In genomic region chr17:27349911-27350310, GRCm38 (mm10) we compare ENCODE assay signal across 21 mouse cellular contexts.
A peak's percentile ranks its signal among the peaks of the same experiment; 100 is the strongest.
DNase-seq lines count a peak whose midpoint lies in the region; ATAC-seq and TF ChIP-seq lines count a peak whose summit lies in the region.
"Had no signal": no experiment of that assay in that cellular context is flagged by ENCODE, and none has a peak within 500 bp of the region (broad histone marks: within the 10 kb centered on the region; RNA-seq: fewer than 3 reads in every experiment).

No protein-coding gene starts in this region.

- no peak overlapping the region for H3K4me3 ChIP-seq in testis, adult 2 months (ENCODE audit: control insufficient read depth, low read depth, low read length)
- H3K4me3 ChIP-seq in stomach, postnatal 0 days (ENCODE audit: low read depth, low read length) = no peak overlapping the region
- H3K4me3 ChIP-seq: forebrain, embryonic 10.5 days; forebrain, embryonic 13.5 days; hindbrain, embryonic 12.5 days; hindbrain, embryonic 15.5 days had no signal

- 83% methylated on average over 9 of the region's 9 CpGs for WGBS in stomach, postnatal 0 days

- peaks cover 3% of the 10 kb centered on the region for H3K4me1 ChIP-seq in testis, adult 2 months (ENCODE audit: control insufficient read depth, insufficient read depth, low read length)
- no peaks in the 10 kb centered on the region for H3K4me1 ChIP-seq in stomach, postnatal 0 days (replicated peaks; ENCODE audit: control insufficient read depth, insufficient read depth)
- H3K4me1 ChIP-seq: forebrain, embryonic 13.5 days; hindbrain, embryonic 15.5 days had no signal

- peak; percentile 30; the same call in 1 of the 2 replicates for TF ChIP-seq POLR2A in testis, adult 2 months (IDR thresholded peaks at IDR 0.05; ENCODE audit: control insufficient read depth, low read depth, low read length)

- H3K4me2 ChIP-seq in stomach, postnatal 0 days (replicated peaks; ENCODE audit: low read depth) = no peak overlapping the region
- H3K4me2 ChIP-seq: forebrain, embryonic 13.5 days; heart, embryonic 11.5 days; hindbrain, embryonic 12.5 days; hindbrain, embryonic 15.5 days had no signal

- peaks cover 3% of the 10 kb centered on the region; the same call in 1 of the 2 replicates for H3K36me3 ChIP-seq in testis, adult 2 months (ENCODE audit: control insufficient read depth, insufficient read depth, low read length)
- H3K36me3 ChIP-seq in stomach, postnatal 0 days (ENCODE audit: control insufficient read depth, insufficient read depth, low read length) = no peaks in the 10 kb centered on the region
- H3K36me3 ChIP-seq: forebrain, embryonic 10.5 days; hindbrain, embryonic 12.5 days; hindbrain, embryonic 15.5 days had no signal

- no peak for DNase-seq in testis, postnatal 14 days (ENCODE audit: low spot score)
- DNase-seq in stomach, postnatal 0 days (ENCODE audit: low spot score) = peak; percentile 56
- no peak for DNase-seq in lung, postnatal 4 days
- DNase-seq in MN1 (ENCODE audit: low spot score) = no peak
- DNase-seq: adrenal gland, postnatal 10 days; adrenal gland, postnatal 36 days; cerebellum, adult 18-20 months; cerebellum, adult 9-10 months; gastrocnemius, postnatal 10 days; gastrocnemius, postnatal 36 days; heart, adult 11 months had no signal

- 0 out of 2 replicates have a peak, but pooled peaks have one; percentile 9 for ATAC-seq in megakaryocyte progenitor cell, adult 5-6 weeks (replicated peaks; ENCODE audit: poor library complexity)
- peak; percentile 84; the same call in 1 of the 2 replicates for ATAC-seq in stomach, postnatal 0 days (ENCODE audit: low FRiP score, low TSS enrichment)
- ATAC-seq: CD4-positive, CD25-positive, alpha-beta regulatory T cell, adult 4 months; forebrain, embryonic 13.5 days; forebrain, embryonic 16.5 days; Patski had no signal

- H3K27ac ChIP-seq in testis, adult 2 months (ENCODE audit: control insufficient read depth, insufficient read depth, low read depth, low read length) = peak overlapping the region; percentile 18; the same call in 1 of the 2 replicates
- H3K27ac ChIP-seq in stomach, postnatal 0 days (replicated peaks) = 0 out of 2 replicates have a peak overlapping the region, but pooled peaks have one; percentile 71
- H3K27ac ChIP-seq: forebrain, embryonic 10.5 days; forebrain, embryonic 13.5 days; hindbrain, embryonic 12.5 days; hindbrain, embryonic 15.5 days had no signal

- TF ChIP-seq CTCF in testis, adult 2 months (IDR thresholded peaks at IDR 0.05; ENCODE audit: control insufficient read depth, insufficient read depth, insufficient replicate concordance, low read depth, low read length) = no peak
- TF ChIP-seq CTCF in stomach, postnatal 0 days (IDR thresholded peaks at IDR 0.05; ENCODE audit: low read depth) = peak; percentile 49

- H3K9me3 ChIP-seq in stomach, postnatal 0 days (ENCODE audit: control insufficient read depth, low read length) = no peaks in the 10 kb centered on the region
- H3K9me3 ChIP-seq: forebrain, embryonic 10.5 days; forebrain, embryonic 13.5 days; hindbrain, embryonic 12.5 days; hindbrain, embryonic 15.5 days had no signal

- no peak overlapping the region for H3K9ac ChIP-seq in stomach, postnatal 0 days (ENCODE audit: low read length)
- H3K9ac ChIP-seq: forebrain, embryonic 13.5 days; hindbrain, embryonic 12.5 days; hindbrain, embryonic 15.5 days had no signal

- TF ChIP-seq EP300 in stomach, postnatal 0 days (optimal IDR thresholded peaks at IDR 0.05) = no peak

- no peaks in the 10 kb centered on the region for H3K27me3 ChIP-seq in testis, adult 2 months (ENCODE audit: control insufficient read depth, insufficient read depth, low read length)
- H3K27me3 ChIP-seq in stomach, postnatal 0 days (ENCODE audit: control insufficient read depth, insufficient read depth, low read length) = no peaks in the 10 kb centered on the region
- H3K27me3 ChIP-seq: hindbrain, embryonic 15.5 days had no signal
